Mouse (Mus musculus) limb, embryonic 14.5 days (tissue): Measurements from ENCODE around the gene Fbxl5. TPM values are rescaled to one million over a fixed set of nuclear protein-coding genes. Genes with fewer than 3 reads are reported as not detected.

ENCODE experiments used
- ATAC-seq: fragments of 200-750 bp; cut with Nextera tagmentation; 2 replicates; pipeline ENCODE4 v1.8.0; 2017; ENCODE audit warnings: low read depth, moderate number of reproducible peaks, moderate TSS enrichment; ENCODE audit not compliant: low FRiP score
- DNase-seq: peaks from one replicate; pipeline ENCODE4 v3.0.0-alpha.2; 2015; ENCODE audit warnings: low spot score
- H3K27ac ChIP-seq: fragments of 300-500 bp; sonication (generic); replicated peaks from 2 replicates; pipeline ENCODE4 v1.5.1; 2014; ENCODE audit warnings: low read depth, mild to moderate bottlenecking, low read length, moderate library complexity, mixed read lengths
- H3K27me3 ChIP-seq: fragments of 300-500 bp; sonication (generic); 2 replicates; pipeline ENCODE4 v1.6.1; 2014; ENCODE audit warnings: low read length, mixed read lengths; ENCODE audit not compliant: control insufficient read depth, insufficient read depth
- H3K36me3 ChIP-seq: fragments of 300-500 bp; sonication (generic); 2 replicates; pipeline ENCODE4 v1.6.1; 2014; ENCODE audit warnings: mild to moderate bottlenecking, low read length, moderate library complexity, mixed read lengths; ENCODE audit not compliant: control insufficient read depth, insufficient read depth
- H3K4me1 ChIP-seq: fragments of 300-500 bp; sonication (generic); 2 replicates; pipeline ENCODE4 v1.6.1; 2014; ENCODE audit warnings: antibody characterized with exemption, low read length, mixed read lengths; ENCODE audit not compliant: control insufficient read depth, insufficient read depth
- H3K4me2 ChIP-seq: fragments of 300-500 bp; sonication (generic); replicated peaks from 2 replicates; pipeline ENCODE4 v1.6.1; 2014; ENCODE audit warnings: low read depth, mild to moderate bottlenecking, low read length, moderate library complexity; ENCODE audit not compliant: severe bottlenecking
- H3K4me3 ChIP-seq: fragments of 300-500 bp; sonication (generic); replicated peaks from 2 replicates; pipeline ENCODE4 v1.5.1; 2014; ENCODE audit warnings: low read length
- H3K9ac ChIP-seq: fragments of 300-500 bp; sonication (generic); 2 replicates; pipeline ENCODE4 v1.6.1; 2014; ENCODE audit warnings: mild to moderate bottlenecking, low read depth, low read length, moderate library complexity; ENCODE audit not compliant: severe bottlenecking
- H3K9me3 ChIP-seq: fragments of 300-500 bp; sonication (generic); 2 replicates; pipeline ENCODE4 v1.6.1; 2016; ENCODE audit warnings: low read length; ENCODE audit not compliant: control insufficient read depth
- POLR2A ChIP-seq: fragments of 200-500 bp; IDR thresholded peaks from 2 replicates; pipeline ENCODE4 v1.8.0; 2012; ENCODE audit warnings: inconsistent platforms, mild to moderate bottlenecking, moderate library complexity, borderline replicate concordance; ENCODE audit not compliant: insufficient read depth, insufficient read length; ENCODE audit errors: extremely low read depth
- WGBS: fragments of 180-500 bp; shearing (Covaris S2); extraction: QIAGEN DNeasy Blood & Tissue Kit; methylation state at CpG from one replicate; pipeline ENCODE4 v1.1.7; 2014; 5-methylcytosine and 5-hydroxymethylcytosine counted together
- polyA plus RNA-seq, 2 experiments: library from polyadenylated mRNA; depleted of rRNA in 1 of 2; stranded (reverse) in 1 of 2; unstranded in 1 of 2; fragments of >200 nt; fragmentation: Nextera tagmentation in 1 of 2; extraction: Ambion mirVana in 1 of 2; gene quantifications; 2 replicates each; pipeline versions ENCODE4 v1.2.1 to v1.2.3; 2012 to 2014

Gene Fbxl5
- polyA plus RNA-seq, 2 experiments, result 39.5 to 58.7 TPM

- H3K4me2 ChIP-seq, result no peak overlapping the region
- H3K27ac ChIP-seq, result no peak overlapping the region
- no peaks in the 10 kb centered on the region for H3K27me3 ChIP-seq
- TF ChIP-seq POLR2A, result no peak
- ATAC-seq, result no peak
- H3K9ac ChIP-seq, result no peak overlapping the region
- H3K4me3 ChIP-seq, result no peak overlapping the region
- no peak for DNase-seq
- H3K9me3 ChIP-seq, result no peaks in the 10 kb centered on the region
- peaks cover 4% of the 10 kb centered on the region; the same call in 1 of the 2 replicates for H3K4me1 ChIP-seq
- WGBS, result 87% methylated on average over 11 of the region's 11 CpGs
- H3K36me3 ChIP-seq, result no peaks in the 10 kb centered on the region
Measured at GRCm38 (mm10) chr5:43820785-43821184, 653 bp downstream of the Fbxl5 start.

- H3K9ac ChIP-seq, result no peak within 1 kb of the TSS
- H3K27ac ChIP-seq, result no peak within 1 kb of the TSS
- no peaks in the 10 kb centered on the region for H3K9me3 ChIP-seq
- H3K27me3 ChIP-seq, result no peaks in the 10 kb centered on the region
- DNase-seq (no peak), ATAC-seq (no peak)
- no peak within 1 kb of the TSS for H3K4me3 ChIP-seq
- WGBS, result 48% methylated on average over 12 of the region's 12 CpGs
- H3K36me3 ChIP-seq, result no peaks in the 10 kb centered on the region
- H3K4me1 ChIP-seq, result peaks cover 4% of the 10 kb centered on the region; the same call in 1 of the 2 replicates
- no peak within 1 kb of the TSS for H3K4me2 ChIP-seq
- no peak for TF ChIP-seq POLR2A
Measured at GRCm38 (mm10) chr5:43818695-43819094, 2.7 kb downstream of the Fbxl5 start, which contains the start of gene Bst1. Gene Bst1 (plus strand): TSS chr5:43818885.

- Histone ChIP-seq H3K4me2 (no peak overlapping the region), H3K4me1 (peaks cover 4% of the 10 kb centered on the region; the same call in 1 of the 2 replicates), H3K9ac (no peak overlapping the region), H3K27ac (no peak overlapping the region), H3K9me3 (no peaks in the 10 kb centered on the region), H3K4me3 (no peak overlapping the region), H3K27me3 (no peaks in the 10 kb centered on the region), H3K36me3 (no peaks in the 10 kb centered on the region)
- DNase-seq, result no peak
- 33% methylated on average over 1 of the region's 1 CpGs for WGBS
- TF ChIP-seq POLR2A, result no peak
- no peak for ATAC-seq
Measured at GRCm38 (mm10) chr5:43815769-43816168, 5.7 kb downstream of the Fbxl5 start.

DNA sequence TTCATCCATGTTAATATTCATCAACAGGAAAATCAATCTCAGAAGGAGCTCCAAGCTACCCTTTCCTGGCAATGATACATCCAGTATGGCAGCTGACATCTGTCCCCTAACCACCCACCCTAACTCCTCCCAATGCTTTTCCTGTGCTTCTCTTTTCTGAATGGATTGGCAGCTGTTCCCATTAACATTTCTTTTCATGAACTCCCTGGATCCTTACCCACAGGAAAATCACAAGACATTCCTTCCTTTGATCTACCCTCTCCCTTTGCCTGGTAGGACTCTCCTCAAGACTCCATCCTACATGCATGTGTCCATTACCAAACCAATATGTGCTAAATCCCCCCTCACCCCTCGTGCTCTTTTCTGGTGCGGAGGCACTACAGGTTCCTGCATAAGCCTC, 6.9 kb downstream of the Fbxl5 start:
- WGBS, result 83% methylated on average over 2 of the region's 2 CpGs

GRCm38 (mm10) chr5:43810427-43811062, 10.9 kb downstream of the Fbxl5 start:
- no peaks in the 10 kb centered on the region for H3K9me3 ChIP-seq
- H3K9ac ChIP-seq, result no peak overlapping the region
- no peak overlapping the region for H3K27ac ChIP-seq
- H3K4me2 ChIP-seq, result no peak overlapping the region
- DNase-seq, result no peak
- H3K27me3 ChIP-seq, result no peaks in the 10 kb centered on the region
- WGBS, result 91% methylated on average over 1 of the region's 1 CpGs
- no peak for TF ChIP-seq POLR2A
- H3K4me3 ChIP-seq, result no peak overlapping the region
- ATAC-seq, result no peak
- H3K4me1 ChIP-seq, result peaks cover 5% of the 10 kb centered on the region
- no peaks in the 10 kb centered on the region for H3K36me3 ChIP-seq

More for the DNA sequence above, 6.9 kb downstream of the Fbxl5 start:
- Histone ChIP-seq H3K4me3 (no peak overlapping the region), H3K4me2 (no peak overlapping the region), H3K9ac (no peak overlapping the region), H3K4me1 (peaks cover 4% of the 10 kb centered on the region; the same call in 1 of the 2 replicates), H3K36me3 (no peaks in the 10 kb centered on the region), H3K27me3 (no peaks in the 10 kb centered on the region), H3K27ac (no peak overlapping the region), H3K9me3 (no peaks in the 10 kb centered on the region)
- ATAC-seq, result no peak
- no peak for DNase-seq
- no peak for TF ChIP-seq POLR2A
